9 mouse cellular contexts compared by ENCODE assay signal in the genomic region with DNA sequence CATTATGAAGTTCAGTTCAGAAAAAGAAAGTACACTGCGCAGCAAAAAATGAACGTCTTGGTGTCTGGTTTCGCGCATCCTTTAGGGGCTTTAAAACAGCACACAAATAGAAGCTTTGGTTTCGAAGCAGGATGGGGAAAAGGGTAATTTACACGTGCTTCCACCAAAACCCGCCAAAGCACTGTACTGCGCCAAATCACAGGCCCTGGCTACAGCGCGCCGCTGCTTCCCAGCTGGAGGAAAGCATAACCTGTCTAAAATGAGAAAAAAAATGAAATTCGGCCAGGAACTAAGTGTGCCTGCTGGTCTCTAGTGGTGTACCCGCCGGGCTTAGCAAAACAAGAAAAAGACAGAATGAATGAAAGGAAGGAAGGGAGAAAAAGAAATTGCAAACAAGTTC. TPM values are rescaled to one million over a fixed set of nuclear protein-coding genes. Genes with fewer than 3 reads are reported as not detected.
DNase-seq lines count a peak whose midpoint lies in the region; ATAC-seq and TF ChIP-seq lines count a peak whose summit lies in the region.
"Had no signal": no experiment of that assay in that cellular context is flagged by ENCODE, and none has a peak within 500 bp of the region (broad histone marks: within the 10 kb centered on the region; RNA-seq: fewer than 3 reads in every experiment).

No protein-coding gene starts in this region.

- peak overlapping the region; percentile 63 for H3K9ac ChIP-seq in liver, adult 2 months (ENCODE audit: low read depth, low read length)
- 0 out of 2 replicates have a peak overlapping the region, but pooled peaks have one; percentile 29 for H3K9ac ChIP-seq in neural tube, embryonic 12.5 days

- H3K79me2 ChIP-seq in liver, adult 2 months (ENCODE audit: control insufficient read depth, insufficient read depth, low read length): peaks cover 6% of the 10 kb centered on the region; the same call in 1 of the 2 replicates

- peak overlapping the region; percentile 88 for H3K4me3 ChIP-seq in liver, adult 2 months (ENCODE audit: insufficient read depth, low read depth, low read length)
- H3K4me3 ChIP-seq in neural tube, embryonic 12.5 days: peak overlapping the region; percentile 46

- no peak for ATAC-seq in neural tube, embryonic 12.5 days (ENCODE audit: low FRiP score, low read depth)
- ATAC-seq in activated CD4-positive, CD25-positive, alpha-beta regulatory T cell, adult 4 months: no peak

- H3K4me1 ChIP-seq in liver, adult 2 months (ENCODE audit: control insufficient read depth, insufficient read depth, low read length): peaks cover 4% of the 10 kb centered on the region; the same call in 1 of the 2 replicates
- H3K4me1 ChIP-seq in neural tube, embryonic 12.5 days: peaks cover 16% of the 10 kb centered on the region

- no peaks in the 10 kb centered on the region for H3K9me3 ChIP-seq in neural tube, embryonic 12.5 days

- H3K27me3 ChIP-seq in liver, adult 2 months (ENCODE audit: control insufficient read depth, insufficient read depth, low read length): no peaks in the 10 kb centered on the region
- H3K27me3 ChIP-seq in neural tube, embryonic 12.5 days (replicated peaks): peaks cover 4% of the 10 kb centered on the region; the same call in 1 of the 2 replicates

- DNase-seq in urinary bladder, adult 18-20 months (ENCODE audit: low spot score in 2 of 2): peak; percentile 11 to 43
- no peak for DNase-seq in urinary bladder, adult 2 months (ENCODE audit: low spot score)
- peak; percentile 77 for DNase-seq in cerebellum, adult 9-11 months
- peak; percentile 42 to 48 for DNase-seq in frontal cortex, postnatal 36 days (ENCODE audit: low spot score in 2 of 2)
- peak; percentile 59 for DNase-seq in kidney, adult 18-20 months
- peak; percentile 56 for DNase-seq in liver, adult 2 months (ENCODE audit: extremely low read depth, low read depth, low spot score)

- H3K36me3 ChIP-seq in liver, adult 2 months (ENCODE audit: control insufficient read depth, insufficient read depth, low read length): no peaks in the 10 kb centered on the region
- H3K36me3 ChIP-seq in neural tube, embryonic 12.5 days: peaks cover 7% of the 10 kb centered on the region

- peak overlapping the region; percentile 78 for H3K4me2 ChIP-seq in neural tube, embryonic 12.5 days (replicated peaks)

- no peak for TF ChIP-seq POLR2A in liver, adult 2 months (IDR thresholded peaks at IDR 0.05; ENCODE audit: extremely low read depth, insufficient read depth, low read length)

- WGBS in liver, adult 2 months: 2% methylated on average over 14 of the region's 14 CpGs
- under 1% methylated on average over 14 of the region's 14 CpGs for WGBS in neural tube, embryonic 12.5 days

- 0 out of 2 replicates have a peak overlapping the region, but pooled peaks have one; percentile 51 for H3K27ac ChIP-seq in liver, adult 2 months (replicated peaks; ENCODE audit: insufficient read depth, low read depth, low read length)
- H3K27ac ChIP-seq in neural tube, embryonic 12.5 days: no peak overlapping the region

- TF ChIP-seq CTCF in liver, adult 2 months (IDR thresholded peaks at IDR 0.05; ENCODE audit: low read depth, low read length): no peak

RNA-seq across cellular contexts. Expression of gene Actrt3, which starts 1.0 kb away (rescaled TPM):
- not detected in 2 replicates for polyA plus RNA-seq in urinary bladder, adult 2 months (2012; rRNA removed)
- total RNA-seq in liver, adult 2 months (2014; rRNA removed): 0.07 TPM in 1 of 2 replicates, not detected in the other
- 0.04 TPM in 1 of 2 replicates, not detected in the other for polyA plus RNA-seq in liver, adult 2 months (2012; rRNA removed)
- polyA plus RNA-seq in neural tube, embryonic 12.5 days (2016; fragmentation: Nextera tagmentation; extraction: Ambion mirVana): 0.19 TPM in 1 of 2 replicates, not detected in the other
- polyA plus RNA-seq in activated CD4-positive, CD25-positive, alpha-beta regulatory T cell, adult 4 months (2017; shearing (Covaris generic)): under 1 TPM in 1 of 2 experiments, not detected in 1; 0.24 TPM

RNA-seq across cellular contexts. Expression of gene Mynn, which starts 1.1 kb away (rescaled TPM):
- 18.3 and 22.5 TPM in 2 replicates for polyA plus RNA-seq in urinary bladder, adult 2 months (2012; rRNA removed)
- 8.8 and 10.5 TPM in 2 replicates for total RNA-seq in liver, adult 2 months (2014; rRNA removed)
- 3.3 and 5.1 TPM in 2 replicates for polyA plus RNA-seq in liver, adult 2 months (2012; rRNA removed)
- 34.6 and 38.8 TPM in 2 replicates for polyA plus RNA-seq in neural tube, embryonic 12.5 days (2016; fragmentation: Nextera tagmentation; extraction: Ambion mirVana)
- polyA plus RNA-seq in activated CD4-positive, CD25-positive, alpha-beta regulatory T cell, adult 4 months (2017; shearing (Covaris generic)): 10 to 100 TPM; 26.4 to 28.0 TPM

RNA-seq across cellular contexts. Expression of gene Lrriq4, which starts 43.6 kb away (rescaled TPM):
- polyA plus RNA-seq in urinary bladder, adult 2 months (2012; rRNA removed): 0.06 TPM in 1 of 2 replicates, not detected in the other
- not detected in 2 replicates for total RNA-seq in liver, adult 2 months (2014; rRNA removed)
- polyA plus RNA-seq in liver, adult 2 months (2012; rRNA removed): not detected in 2 replicates
- not detected in 2 replicates for polyA plus RNA-seq in neural tube, embryonic 12.5 days (2016; fragmentation: Nextera tagmentation; extraction: Ambion mirVana)
- polyA plus RNA-seq in activated CD4-positive, CD25-positive, alpha-beta regulatory T cell, adult 4 months (2017; shearing (Covaris generic)): not detected
- polyA plus RNA-seq: frontal cortex, adult 2 months had no signal

RNA-seq across cellular contexts. Expression of gene Lrrc34, which starts 47.0 kb away (rescaled TPM):
- 0.25 and 0.27 TPM in 2 replicates for polyA plus RNA-seq in urinary bladder, adult 2 months (2012; rRNA removed)
- 0.09 TPM in 1 of 2 replicates, not detected in the other for total RNA-seq in liver, adult 2 months (2014; rRNA removed)
- polyA plus RNA-seq in liver, adult 2 months (2012; rRNA removed): not detected in 2 replicates
- polyA plus RNA-seq in neural tube, embryonic 12.5 days (2016; fragmentation: Nextera tagmentation; extraction: Ambion mirVana): 0.92 and 1.6 TPM in 2 replicates
- under 1 TPM in 1 of 2 experiments, not detected in 1; 0.24 TPM for polyA plus RNA-seq in activated CD4-positive, CD25-positive, alpha-beta regulatory T cell, adult 4 months (2017; shearing (Covaris generic))

RNA-seq across cellular contexts. Expression of gene Mecom, which starts 52.9 kb away (rescaled TPM):
- 48.8 and 53.3 TPM in 2 replicates for polyA plus RNA-seq in urinary bladder, adult 2 months (2012; rRNA removed)
- 1.4 and 3.0 TPM in 2 replicates for total RNA-seq in liver, adult 2 months (2014; rRNA removed)
- polyA plus RNA-seq in liver, adult 2 months (2012; rRNA removed): 0.26 and 0.39 TPM in 2 replicates
- polyA plus RNA-seq in neural tube, embryonic 12.5 days (2016; fragmentation: Nextera tagmentation; extraction: Ambion mirVana): 16.1 and 18.4 TPM in 2 replicates
- not detected for polyA plus RNA-seq in activated CD4-positive, CD25-positive, alpha-beta regulatory T cell, adult 4 months (2017; shearing (Covaris generic))
